Mouse (Mus musculus) myocyte (in vitro differentiated cells): ENCODE measurements around the gene Slc23a2. TPM values are rescaled to one million over a fixed set of nuclear protein-coding genes. Genes with fewer than 3 reads are reported as not detected.

Experiments
- H3K27me3 ChIP-seq: one replicate; pipeline ENCODE4 v1.6.1; 2011; ENCODE audit not compliant: control insufficient read depth, insufficient read depth, insufficient read length
- H3K36me3 ChIP-seq: one replicate; pipeline ENCODE4 v1.6.1; 2011; ENCODE audit not compliant: control insufficient read depth, insufficient read depth
- H3K4me2 ChIP-seq: one replicate; pipeline ENCODE4 v1.6.1; 2011; ENCODE audit warnings: low read depth, control low read depth
- H3K4me3 ChIP-seq: one replicate; pipeline ENCODE4 v1.5.1; 2011; ENCODE audit warnings: mild to moderate bottlenecking, control low read depth, moderate library complexity
- H3K79me2 ChIP-seq: one replicate; pipeline ENCODE4 v1.6.1; 2011; ENCODE audit not compliant: control insufficient read depth, insufficient read depth
- H3ac ChIP-seq: one replicate; pipeline ENCODE4 v1.6.1; 2011; ENCODE audit not compliant: control insufficient read depth, insufficient read length
- CEBPB ChIP-seq: IDR thresholded peaks from 2 replicates; pipeline ENCODE4 v1.6.1; 2011; ENCODE audit warnings: mild to moderate bottlenecking, moderate library complexity; ENCODE audit not compliant: poor library complexity, insufficient read depth, severe bottlenecking
- E2F4 ChIP-seq: IDR thresholded peaks from one replicate; pipeline ENCODE4 v1.6.1; 2011; ENCODE audit warnings: mild to moderate bottlenecking, control low read depth, moderate library complexity; ENCODE audit not compliant: insufficient read depth
- MAX ChIP-seq: IDR thresholded peaks from one replicate; pipeline ENCODE4 v1.6.1; 2011; ENCODE audit warnings: low read depth, mild to moderate bottlenecking, control low read depth
- MYOD1 ChIP-seq, 3 experiments: IDR thresholded peaks; one replicate each; pipeline ENCODE4 v1.6.1; 2011; ENCODE audit warnings: control low read depth in 2 of 3, low read depth in 2 of 3, mild to moderate bottlenecking in 2 of 3, moderate library complexity in 1 of 3; ENCODE audit not compliant: insufficient read length in 2 of 3, control insufficient read depth in 1 of 3
- MYOG ChIP-seq, 3 experiments: IDR thresholded peaks; one replicate each; pipeline ENCODE4 v1.6.1; 2011; ENCODE audit warnings: control low read depth in 2 of 3, low read depth in 2 of 3, mild to moderate bottlenecking in 2 of 3; ENCODE audit not compliant: insufficient read length in 2 of 3, control insufficient read depth in 1 of 3, insufficient read depth in 1 of 3
- POLR2A ChIP-seq: IDR thresholded peaks from one replicate; pipeline ENCODE4 v1.6.1; 2011; ENCODE audit warnings: low read depth, mild to moderate bottlenecking, control low read depth, moderate library complexity; ENCODE audit not compliant: insufficient read length
- POLR2AphosphoS2 ChIP-seq: IDR thresholded peaks from one replicate; pipeline ENCODE4 v1.6.1; 2011; ENCODE audit warnings: low read depth, control low read depth; ENCODE audit not compliant: insufficient read length
- REST ChIP-seq: IDR thresholded peaks from one replicate; pipeline ENCODE4 v1.6.1; 2011; ENCODE audit warnings: mild to moderate bottlenecking, control low read depth, moderate library complexity; ENCODE audit not compliant: insufficient read depth, insufficient read length
- SRF ChIP-seq: IDR thresholded peaks from one replicate; pipeline ENCODE4 v1.6.1; 2011; ENCODE audit warnings: low read depth; ENCODE audit not compliant: control insufficient read depth, insufficient read length
- TCF12 ChIP-seq: IDR thresholded peaks from one replicate; pipeline ENCODE4 v1.6.1; 2011; ENCODE audit warnings: mild to moderate bottlenecking, control low read depth; ENCODE audit not compliant: poor library complexity, insufficient read depth, severe bottlenecking
- TCF3 ChIP-seq: IDR thresholded peaks from one replicate; pipeline ENCODE4 v1.6.1; 2011; ENCODE audit warnings: low read depth, control low read depth; ENCODE audit not compliant: insufficient read length
- USF1 ChIP-seq: IDR thresholded peaks from one replicate; pipeline ENCODE4 v1.6.1; 2011; ENCODE audit warnings: low read depth, mild to moderate bottlenecking, control low read depth, moderate library complexity
- polyA plus RNA-seq: library from polyadenylated mRNA; unstranded; fragments of >200 nt; fragmentation: generic; extraction: Trizol; gene quantifications from one replicate; pipeline ENCODE4 v1.2.1, GENCODE M21; 2012; ENCODE audit warnings: missing spikeins

Gene Slc23a2
- polyA plus RNA-seq, 1 experiment: 14.5 TPM

DNA sequence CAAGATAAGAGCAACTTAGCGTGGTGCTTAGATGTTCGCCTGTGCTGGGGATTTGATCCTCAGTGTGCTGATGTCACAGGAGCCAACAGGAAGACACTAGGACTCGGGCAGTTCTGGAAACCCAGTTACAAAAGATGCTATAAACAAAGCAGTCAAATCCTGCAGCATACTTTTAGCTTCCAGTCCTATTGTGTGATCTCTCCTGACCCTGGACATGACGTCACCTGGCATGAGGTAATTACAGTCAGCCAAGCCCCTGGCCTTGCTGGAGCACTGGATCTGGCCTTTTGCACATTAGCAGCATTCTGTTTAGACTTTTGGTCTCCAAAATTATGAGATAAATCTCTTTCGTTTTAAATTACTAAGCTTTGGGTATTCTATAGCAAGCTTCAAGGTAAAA is 38.8 kb downstream of the Slc23a2 start:
- Histone ChIP-seq H3K36me3 (no peaks in the 10 kb centered on the region), H3K27me3 (no peaks in the 10 kb centered on the region), H3K4me2 (no peak overlapping the region)

DNA sequence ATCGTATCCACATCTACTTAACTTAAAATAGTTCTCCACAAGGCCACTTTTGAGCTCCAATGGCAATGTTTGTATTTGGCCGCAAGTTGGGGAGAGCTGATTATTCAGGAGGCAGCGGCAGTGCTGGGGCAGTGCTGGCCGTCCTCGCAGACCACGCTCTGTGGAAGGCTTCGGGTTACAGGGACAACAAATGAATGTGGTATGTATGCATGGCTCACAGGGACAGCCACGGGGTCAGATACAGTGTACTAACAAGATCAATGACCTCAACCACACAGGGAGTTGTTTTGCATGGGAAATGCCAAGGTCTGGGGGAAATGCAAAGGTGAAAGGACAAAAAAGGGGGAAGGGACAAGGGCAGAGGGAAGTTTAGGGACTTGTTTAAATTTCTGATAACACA is 41.6 kb downstream of the Slc23a2 start:
- Histone ChIP-seq H3K79me2 (peaks cover 68% of the 10 kb centered on the region), H3K36me3 (peaks cover 5% of the 10 kb centered on the region), H3K4me3 (no peak overlapping the region), H3K27me3 (no peaks in the 10 kb centered on the region), H3ac (no peak overlapping the region), H3K4me2 (peak overlapping the region; percentile 91)
- TF ChIP-seq SRF: no peak
- TF ChIP-seq USF1: no peak
- no peak for TF ChIP-seq POLR2A
- TF ChIP-seq TCF12: no peak
- TF ChIP-seq MYOD1 (IDR thresholded peaks at IDR 0.05; ENCODE audit: control insufficient read depth in 1 of 3, insufficient read length in 2 of 3, low read depth in 2 of 3): peak in 1 of 3 experiments; percentile 19
- no peak for TF ChIP-seq CEBPB
- peak in 1 of 3 experiments; percentile 26 for TF ChIP-seq MYOG (IDR thresholded peaks at IDR 0.05; ENCODE audit: control insufficient read depth in 1 of 3, insufficient read depth in 1 of 3, insufficient read length in 2 of 3, low read depth in 2 of 3)

More for the DNA sequence above, 38.8 kb downstream of the Slc23a2 start:
- Histone ChIP-seq H3K4me3 (no peak overlapping the region), H3ac (no peak overlapping the region), H3K79me2 (peaks cover 95% of the 10 kb centered on the region)
- no peak for TF ChIP-seq POLR2A
- TF ChIP-seq USF1: no peak
- no peak for TF ChIP-seq TCF3
- no peak for TF ChIP-seq E2F4
- no peak for TF ChIP-seq TCF12
- TF ChIP-seq POLR2AphosphoS2: no peak
- TF ChIP-seq MYOD1 (IDR thresholded peaks at IDR 0.05; ENCODE audit: control insufficient read depth in 1 of 3, insufficient read length in 2 of 3, low read depth in 2 of 3): no peak
- no peak for TF ChIP-seq CEBPB
- no peak for TF ChIP-seq REST
- no peak for TF ChIP-seq MAX
- TF ChIP-seq MYOG (IDR thresholded peaks at IDR 0.05; ENCODE audit: control insufficient read depth in 1 of 3, insufficient read depth in 1 of 3, insufficient read length in 2 of 3, low read depth in 2 of 3): no peak
- no peak for TF ChIP-seq SRF

DNA sequence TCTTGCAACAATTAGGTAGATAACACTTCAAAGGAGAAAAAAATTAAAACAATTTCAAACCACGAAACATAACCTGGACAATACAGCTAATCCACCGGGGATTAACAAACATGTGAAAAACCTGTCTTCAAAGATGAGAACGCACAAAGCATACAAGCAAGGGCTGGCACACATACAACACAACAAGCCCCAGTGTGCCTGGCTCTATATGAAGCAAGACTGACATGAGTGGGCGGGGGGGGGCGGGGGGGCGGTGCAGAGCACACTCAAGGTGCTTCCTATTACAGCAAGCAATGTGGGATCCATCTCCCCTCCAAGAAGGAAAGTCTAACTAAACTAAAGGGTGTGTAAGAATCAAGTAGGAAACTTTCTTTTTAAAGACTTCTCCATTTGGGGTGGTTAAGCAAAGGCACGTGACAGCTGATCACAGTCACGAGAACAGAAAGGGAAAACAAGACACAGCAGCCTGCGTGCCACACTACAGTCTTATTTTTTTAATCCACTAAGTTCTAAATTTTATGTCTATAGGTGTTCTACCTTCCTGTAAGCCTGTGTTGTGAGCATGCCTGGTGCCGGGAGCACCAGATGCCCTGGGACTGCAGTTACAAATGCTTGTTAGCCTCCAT is 42.3 kb downstream of the Slc23a2 start:
- H3K4me2 ChIP-seq: peak overlapping the region; percentile 91
- H3K79me2 ChIP-seq: peaks cover 61% of the 10 kb centered on the region
- no peak overlapping the region for H3ac ChIP-seq
- TF ChIP-seq CEBPB (no peak), SRF (no peak), USF1 (peak; percentile 74)
- peaks cover 5% of the 10 kb centered on the region for H3K36me3 ChIP-seq
- H3K4me3 ChIP-seq: no peak overlapping the region
- H3K27me3 ChIP-seq: no peaks in the 10 kb centered on the region

DNA sequence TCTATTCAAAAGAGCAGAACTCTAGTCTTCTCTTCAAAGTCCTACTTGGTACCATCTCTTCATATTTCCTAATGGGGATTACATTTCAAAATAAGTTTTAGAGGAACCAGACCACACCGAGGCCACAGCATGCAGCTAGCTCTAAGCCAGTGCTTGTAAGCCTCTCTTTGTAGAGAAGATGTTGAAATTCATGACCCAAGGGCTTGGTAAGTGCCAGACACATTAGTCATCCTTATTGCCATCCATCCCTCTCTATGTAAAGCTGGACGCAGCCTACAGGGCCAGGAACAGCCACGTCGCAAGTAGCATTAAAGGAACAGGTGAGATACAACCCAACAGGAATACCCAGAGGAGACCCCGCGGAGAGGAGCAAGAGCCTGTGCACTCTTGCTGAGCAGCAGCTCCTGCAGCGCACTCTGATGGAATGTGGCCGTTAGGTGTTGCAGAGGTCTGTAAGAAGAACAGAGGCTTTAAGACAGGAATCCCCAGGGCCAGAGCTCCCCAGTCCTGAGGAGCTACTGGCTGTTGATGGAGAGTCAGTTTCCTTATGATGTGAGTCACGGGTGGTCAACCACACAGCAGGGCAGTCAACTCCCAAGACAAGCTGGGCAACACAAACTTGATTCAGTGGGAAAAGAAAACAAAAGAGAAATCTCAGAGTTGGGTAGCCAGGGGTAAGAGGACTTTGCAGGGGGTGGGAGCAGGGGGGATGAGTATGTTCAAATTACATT is 45.8 kb downstream of the Slc23a2 start:
- H3K79me2 ChIP-seq: peaks cover 48% of the 10 kb centered on the region
- no peak overlapping the region for H3K4me3 ChIP-seq
- TF ChIP-seq CEBPB (peak; percentile 82), MAX (no peak)
- peak overlapping the region; percentile 77 for H3K4me2 ChIP-seq
- no peaks in the 10 kb centered on the region for H3K27me3 ChIP-seq
- H3ac ChIP-seq: no peak overlapping the region
- H3K36me3 ChIP-seq: peaks cover 21% of the 10 kb centered on the region

DNA sequence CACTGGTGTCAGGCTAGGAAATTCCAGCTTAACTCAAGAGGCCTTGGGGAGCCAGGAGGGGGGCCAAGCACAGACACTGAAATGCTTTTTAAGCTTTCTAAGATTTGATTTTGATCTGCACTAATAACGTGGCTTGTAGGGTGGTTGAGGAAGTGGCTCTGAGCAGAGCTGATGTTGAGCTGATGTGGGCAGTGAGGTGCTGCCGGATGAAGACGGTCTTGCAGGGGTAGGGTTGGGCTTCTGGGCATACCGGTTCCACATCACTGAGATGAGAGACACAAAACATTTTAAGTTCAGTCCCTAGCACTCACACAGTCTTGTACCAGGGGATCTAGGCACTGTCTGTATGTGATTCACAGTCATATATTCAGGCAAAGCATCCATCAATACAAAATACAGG is 46.5 kb downstream of the Slc23a2 start:
- Histone ChIP-seq H3K36me3 (peaks cover 28% of the 10 kb centered on the region), H3K4me2 (peak overlapping the region; percentile 77), H3ac (no peak overlapping the region), H3K27me3 (no peaks in the 10 kb centered on the region), H3K4me3 (no peak overlapping the region), H3K79me2 (peaks cover 41% of the 10 kb centered on the region)
- TF ChIP-seq REST (no peak), MAX (no peak), E2F4 (no peak), USF1 (no peak), POLR2AphosphoS2 (no peak), CEBPB (no peak), POLR2A (no peak), TCF3 (no peak), TCF12 (no peak), SRF (no peak), MYOD1 (IDR thresholded peaks at IDR 0.05; ENCODE audit: control insufficient read depth in 1 of 3, insufficient read length in 2 of 3, low read depth in 2 of 3) (no peak), MYOG (IDR thresholded peaks at IDR 0.05; ENCODE audit: control insufficient read depth in 1 of 3, insufficient read depth in 1 of 3, insufficient read length in 2 of 3, low read depth in 2 of 3) (no peak)
